Mouse (Mus musculus) erythroblast, embryonic 14.5 days (primary cell): Measurements from ENCODE around the gene Ndel1.

Experiments
- GATA1 ChIP-seq: IDR thresholded peaks from 2 replicates; pipeline ENCODE4 v1.6.1; 2012; ENCODE audit warnings: low read length, inconsistent platforms, mixed read lengths
- TAL1 ChIP-seq: IDR thresholded peaks from 3 replicates; pipeline ENCODE4 v1.6.1; 2012; ENCODE audit warnings: low read length, inconsistent platforms, mixed read lengths

- TF ChIP-seq TAL1 (no peak), GATA1 (no peak)
These were observed 95.5 kb downstream of the Ndel1 start for GRCm38 (mm10) chr11:68776147-68776655.
